Mouse (Mus musculus) hindbrain, embryonic 16.5 days (tissue): ENCODE measurements around the gene Stk32b. TPM values are rescaled to one million over a fixed set of nuclear protein-coding genes. Genes with fewer than 3 reads are reported as not detected.

Source experiments
- ATAC-seq: fragments of 200-750 bp; cut with Nextera tagmentation; 2 replicates; pipeline ENCODE4 v1.8.0; 2017; ENCODE audit warnings: moderate TSS enrichment, moderate library complexity
- H3K27ac ChIP-seq: fragments of 300-500 bp; sonication (generic); 2 replicates; pipeline ENCODE4 v1.5.1; 2014; ENCODE audit warnings: low read depth, mild to moderate bottlenecking, control low read depth, low read length, moderate library complexity
- H3K27me3 ChIP-seq: fragments of 300-500 bp; sonication (generic); replicated peaks from 2 replicates; pipeline ENCODE4 v1.6.1; 2014; ENCODE audit warnings: low read length; ENCODE audit not compliant: control insufficient read depth, insufficient read depth
- H3K36me3 ChIP-seq: fragments of 300-500 bp; sonication (generic); 2 replicates; pipeline ENCODE4 v1.6.1; 2014; ENCODE audit warnings: mild to moderate bottlenecking, low read length, moderate library complexity, mixed read lengths; ENCODE audit not compliant: control insufficient read depth, insufficient read depth
- H3K4me1 ChIP-seq: fragments of 300-500 bp; sonication (generic); 2 replicates; pipeline ENCODE4 v1.6.1; 2014; ENCODE audit warnings: low read depth, low read length; ENCODE audit not compliant: control insufficient read depth, insufficient read depth
- H3K4me2 ChIP-seq: fragments of 300-500 bp; sonication (generic); 2 replicates; pipeline ENCODE4 v1.6.1; 2014; ENCODE audit warnings: mild to moderate bottlenecking, low read length, control low read depth, moderate library complexity
- H3K4me3 ChIP-seq: fragments of 300-500 bp; sonication (generic); 2 replicates; pipeline ENCODE4 v1.5.1; 2014; ENCODE audit warnings: mild to moderate bottlenecking, low read length, control low read depth, moderate library complexity
- H3K9ac ChIP-seq: fragments of 300-500 bp; sonication (generic); 2 replicates; pipeline ENCODE4 v1.6.1; 2014; ENCODE audit warnings: low read depth, mild to moderate bottlenecking, control low read depth, low read length, moderate library complexity
- H3K9me3 ChIP-seq: fragments of 300-500 bp; sonication (generic); 2 replicates; pipeline ENCODE4 v1.6.1; 2014; ENCODE audit warnings: mild to moderate bottlenecking, low read length, moderate library complexity; ENCODE audit not compliant: control insufficient read depth
- WGBS: fragments of 180-500 bp; shearing (Covaris S2); extraction: QIAGEN DNeasy Blood & Tissue Kit; methylation state at CpG from one replicate; pipeline ENCODE4 v1.1.7; 2014; 5-methylcytosine and 5-hydroxymethylcytosine counted together
- polyA plus RNA-seq: library from polyadenylated mRNA; unstranded; fragments of >200 nt; fragmentation: Nextera tagmentation; extraction: Ambion mirVana; gene quantifications from 2 replicates; pipeline ENCODE4 v1.2.1, GENCODE M21; 2015

The Stk32b gene
- polyA plus RNA-seq, 1 experiment from 2014 or later = 32.8 TPM

- H3K4me2 ChIP-seq = no peak overlapping the region
Measured at GRCm38 (mm10) chr5:37644082-37644481, 72.9 kb downstream of the Stk32b start.

GRCm38 (mm10) chr5:37642486-37642885 lies 74.5 kb downstream of the Stk32b start:
- ATAC-seq = no peak
- H3K4me3 ChIP-seq = no peak overlapping the region
- 50% methylated on average over 7 of the region's 7 CpGs for WGBS

More at GRCm38 (mm10) chr5:37644082-37644481, 72.9 kb downstream of the Stk32b start:
- ATAC-seq = peak; percentile 52
- Histone ChIP-seq H3K27ac (no peak overlapping the region), H3K27me3 (no peaks in the 10 kb centered on the region), H3K9ac (no peak overlapping the region), H3K4me1 (peaks cover 3% of the 10 kb centered on the region; the same call in 1 of the 2 replicates), H3K4me3 (no peak overlapping the region), H3K9me3 (no peaks in the 10 kb centered on the region), H3K36me3 (no peaks in the 10 kb centered on the region)
- WGBS = 56% methylated on average over 7 of the region's 7 CpGs

GRCm38 (mm10) chr5:37634791-37635190 lies 82.2 kb downstream of the Stk32b start:
- no peaks in the 10 kb centered on the region; the same call in 1 of the 2 replicates for H3K9me3 ChIP-seq
- no peaks in the 10 kb centered on the region for H3K4me1 ChIP-seq
- 73% methylated on average over 2 of the region's 2 CpGs for WGBS
- H3K27me3 ChIP-seq = no peaks in the 10 kb centered on the region
- no peak overlapping the region for H3K4me2 ChIP-seq
- ATAC-seq = no peak
- no peak overlapping the region for H3K9ac ChIP-seq
- H3K36me3 ChIP-seq = no peaks in the 10 kb centered on the region
- H3K4me3 ChIP-seq = no peak overlapping the region
- no peak overlapping the region for H3K27ac ChIP-seq

More at GRCm38 (mm10) chr5:37642486-37642885, 74.5 kb downstream of the Stk32b start:
- Histone ChIP-seq H3K4me2 (no peak overlapping the region), H3K9me3 (no peaks in the 10 kb centered on the region), H3K9ac (no peak overlapping the region), H3K27me3 (no peaks in the 10 kb centered on the region), H3K27ac (no peak overlapping the region), H3K4me1 (peaks cover 3% of the 10 kb centered on the region; the same call in 1 of the 2 replicates), H3K36me3 (no peaks in the 10 kb centered on the region)

GRCm38 (mm10) chr5:37627437-37628163 lies 89.4 kb downstream of the Stk32b start:
- Histone ChIP-seq H3K4me1 (no peaks in the 10 kb centered on the region), H3K27me3 (no peaks in the 10 kb centered on the region), H3K9me3 (no peaks in the 10 kb centered on the region; the same call in 1 of the 2 replicates), H3K9ac (no peak overlapping the region), H3K27ac (no peak overlapping the region), H3K4me2 (no peak overlapping the region), H3K36me3 (no peaks in the 10 kb centered on the region), H3K4me3 (no peak overlapping the region)
- 71% methylated on average over 8 of the region's 8 CpGs for WGBS
- peak; percentile 63; the same call in 1 of the 2 replicates for ATAC-seq

- no peaks in the 10 kb centered on the region for H3K4me1 ChIP-seq
- ATAC-seq = no peak
Measured at GRCm38 (mm10) chr5:37611874-37612273, 105.1 kb downstream of the Stk32b start.

GRCm38 (mm10) chr5:37599566-37599965 lies 117.4 kb downstream of the Stk32b start:
- no peak overlapping the region for H3K4me2 ChIP-seq
- H3K27me3 ChIP-seq = no peaks in the 10 kb centered on the region

More at GRCm38 (mm10) chr5:37611874-37612273, 105.1 kb downstream of the Stk32b start:
- WGBS = 87% methylated on average over 1 of the region's 1 CpGs
- no peaks in the 10 kb centered on the region for H3K9me3 ChIP-seq
- H3K4me2 ChIP-seq = no peak overlapping the region
- H3K27me3 ChIP-seq = no peaks in the 10 kb centered on the region
- no peak overlapping the region for H3K4me3 ChIP-seq
- no peak overlapping the region for H3K27ac ChIP-seq
- no peaks in the 10 kb centered on the region for H3K36me3 ChIP-seq
- no peak overlapping the region for H3K9ac ChIP-seq

GRCm38 (mm10) chr5:37598271-37598670 lies 118.7 kb downstream of the Stk32b start:
- Histone ChIP-seq H3K9ac (no peak overlapping the region), H3K27me3 (no peaks in the 10 kb centered on the region), H3K27ac (no peak overlapping the region), H3K9me3 (no peaks in the 10 kb centered on the region), H3K36me3 (no peaks in the 10 kb centered on the region), H3K4me2 (no peak overlapping the region), H3K4me1 (no peaks in the 10 kb centered on the region), H3K4me3 (no peak overlapping the region)
- no peak for ATAC-seq
- 94% methylated on average over 4 of the region's 4 CpGs for WGBS

More at GRCm38 (mm10) chr5:37599566-37599965, 117.4 kb downstream of the Stk32b start:
- H3K4me3 ChIP-seq = no peak overlapping the region
- no peak overlapping the region for H3K9ac ChIP-seq
- H3K36me3 ChIP-seq = no peaks in the 10 kb centered on the region
- no peaks in the 10 kb centered on the region for H3K9me3 ChIP-seq
- 93% methylated on average over 1 of the region's 1 CpGs for WGBS
- ATAC-seq = no peak
- no peaks in the 10 kb centered on the region for H3K4me1 ChIP-seq
- H3K27ac ChIP-seq = no peak overlapping the region

GRCm38 (mm10) chr5:37592411-37592810 lies 124.6 kb downstream of the Stk32b start:
- ATAC-seq = no peak
- H3K36me3 ChIP-seq = no peaks in the 10 kb centered on the region
- no peak overlapping the region for H3K9ac ChIP-seq
- H3K9me3 ChIP-seq = no peaks in the 10 kb centered on the region
- H3K4me1 ChIP-seq = no peaks in the 10 kb centered on the region
- no peak overlapping the region for H3K27ac ChIP-seq
- no peak overlapping the region for H3K4me2 ChIP-seq
- H3K4me3 ChIP-seq = no peak overlapping the region
- no peaks in the 10 kb centered on the region for H3K27me3 ChIP-seq
- WGBS = 73% methylated on average over 5 of the region's 5 CpGs

GRCm38 (mm10) chr5:37587861-37588260 lies 129.1 kb downstream of the Stk32b start:
- Histone ChIP-seq H3K4me3 (no peak overlapping the region), H3K4me2 (no peak overlapping the region), H3K27ac (no peak overlapping the region), H3K27me3 (no peaks in the 10 kb centered on the region), H3K4me1 (no peaks in the 10 kb centered on the region), H3K36me3 (no peaks in the 10 kb centered on the region), H3K9ac (no peak overlapping the region), H3K9me3 (no peaks in the 10 kb centered on the region)
- ATAC-seq = no peak
- WGBS = 78% methylated on average over 5 of the region's 5 CpGs
